20 mouse cellular contexts compared by ENCODE assay signal in genomic region chr3:137891089-137891488, GRCm38 (mm10). TPM values are rescaled to one million over a fixed set of nuclear protein-coding genes. Genes with fewer than 3 reads are reported as not detected.
A peak's percentile ranks its signal among the peaks of the same experiment; 100 is the strongest.
DNase-seq lines count a peak whose midpoint lies in the region; ATAC-seq and TF ChIP-seq lines count a peak whose summit lies in the region.
"Had no signal": no experiment of that assay in that cellular context is flagged by ENCODE, and none has a peak within 500 bp of the region (broad histone marks: within the 10 kb centered on the region; RNA-seq: fewer than 3 reads in every experiment).

No protein-coding gene starts in this region.

- H3K4me3 ChIP-seq in lung, postnatal 0 days (ENCODE audit: low read depth, low read length) = no peak overlapping the region
- H3K4me3 ChIP-seq in lung, adult 2 months (replicated peaks; ENCODE audit: extremely low read depth, low read depth, low read length) = no peak overlapping the region
- H3K4me3 ChIP-seq: embryonic facial prominence, embryonic 13.5 days; forebrain, embryonic 12.5 days; heart, embryonic 10.5 days; hindbrain, embryonic 13.5 days had no signal

- TF ChIP-seq EP300 in lung, postnatal 0 days (IDR thresholded peaks at IDR 0.05) = no peak

- H3K36me3 ChIP-seq in lung, postnatal 0 days (ENCODE audit: insufficient read depth, low read length) = peaks cover 4% of the 10 kb centered on the region

- peak; percentile 52 for ATAC-seq in lung, postnatal 0 days
- ATAC-seq: CD4-positive, CD25-positive, alpha-beta regulatory T cell, adult 4 months; forebrain, embryonic 16.5 days had no signal

- intact Hi-C loops in left cerebral cortex, postnatal 4 days (cut with DNase I) = no loop called here
- intact Hi-C loops in left cerebral cortex, postnatal 10 days (cut with DNase I) = no loop called here

- H3K9ac ChIP-seq in lung, postnatal 0 days (replicated peaks; ENCODE audit: low read depth) = no peak overlapping the region
- H3K9ac ChIP-seq: embryonic facial prominence, embryonic 13.5 days; forebrain, embryonic 12.5 days; hindbrain, embryonic 13.5 days had no signal

- H3K27me3 ChIP-seq in lung, postnatal 0 days (replicated peaks; ENCODE audit: insufficient read depth, low read length) = no peaks in the 10 kb centered on the region
- H3K27me3 ChIP-seq: embryonic facial prominence, embryonic 13.5 days; forebrain, embryonic 12.5 days; hindbrain, embryonic 13.5 days had no signal

- no peak for TF ChIP-seq POLR2A in lung, adult 2 months (IDR thresholded peaks at IDR 0.05; ENCODE audit: borderline replicate concordance, extremely low read depth, low read depth, low read length)

- no peaks in the 10 kb centered on the region for H3K9me3 ChIP-seq in lung, postnatal 0 days (ENCODE audit: low read length)
- H3K9me3 ChIP-seq: embryonic facial prominence, embryonic 13.5 days; forebrain, embryonic 12.5 days; heart, embryonic 10.5 days; hindbrain, embryonic 13.5 days had no signal

- TF ChIP-seq CTCF in lung, postnatal 0 days (IDR thresholded peaks at IDR 0.05) = no peak
- no peak for TF ChIP-seq CTCF in lung, adult 2 months (IDR thresholded peaks at IDR 0.05; ENCODE audit: insufficient read depth, low read length)

- H3K4me2 ChIP-seq in lung, postnatal 0 days (replicated peaks; ENCODE audit: low read depth, low read length) = no peak overlapping the region
- H3K4me2 ChIP-seq: embryonic facial prominence, embryonic 13.5 days; forebrain, embryonic 12.5 days; hindbrain, embryonic 13.5 days had no signal

- no peak overlapping the region for H3K27ac ChIP-seq in lung, postnatal 0 days (ENCODE audit: low read length)
- H3K27ac ChIP-seq: embryonic facial prominence, embryonic 13.5 days; forebrain, embryonic 12.5 days; heart, embryonic 10.5 days; hindbrain, embryonic 13.5 days had no signal

- peak; percentile 25 to 33 for DNase-seq in cerebellum, postnatal 10 days
- no peak for DNase-seq in cerebellum, adult 11 months
- DNase-seq in left cerebral cortex, postnatal 4 days = peak; percentile 21
- DNase-seq in left cerebral cortex, postnatal 10 days (ENCODE audit: extremely low spot score in 1 of 2, low spot score in 2 of 2) = no peak
- DNase-seq in lung, postnatal 0 days (ENCODE audit: low spot score) = peak; percentile 28
- DNase-seq in lung, adult 2 months = no peak
- DNase-seq in adrenal gland, postnatal 10 days = no peak
- DNase-seq: adrenal gland, adult 8-10 months; B cell, adult 2 months; cerebellum, adult 11-12 months; cerebellum, adult 9-10 months; cerebellum, postnatal 36 days; gastrocnemius, postnatal 10 days; heart, postnatal 4 days had no signal

- H3K4me1 ChIP-seq in lung, postnatal 0 days (ENCODE audit: insufficient read depth, low read depth, low read length) = no peaks in the 10 kb centered on the region
- no peaks in the 10 kb centered on the region; the same call in 1 of the 2 replicates for H3K4me1 ChIP-seq in lung, adult 2 months (ENCODE audit: control insufficient read depth, insufficient read depth, low read length)
- H3K4me1 ChIP-seq: embryonic facial prominence, embryonic 13.5 days; hindbrain, embryonic 13.5 days had no signal

- 53% methylated on average over 3 of the region's 3 CpGs for WGBS in lung, postnatal 0 days
- WGBS in lung, adult 2 months = 77% methylated on average over 3 of the region's 3 CpGs

RNA-seq across cellular contexts. Expression of gene Dnajb14, which starts 23.6 kb away (rescaled TPM):
- total RNA-seq in left cerebral cortex, postnatal 4 days (2021) = 10 to 100 TPM; 28.3 to 30.1 TPM
- 10 to 100 TPM; 39.1 to 41.5 TPM for total RNA-seq in left cerebral cortex, postnatal 10 days (2021)
- 10.0 and 12.4 TPM in 2 replicates for polyA plus RNA-seq in lung, postnatal 0 days (2015; fragmentation: Nextera tagmentation; extraction: Ambion mirVana)
- 3.7 and 6.1 TPM in 2 replicates for polyA plus RNA-seq in lung, adult 2 months (2012; rRNA removed)
- total RNA-seq in adrenal gland, postnatal 10 days (2021) = 10 to 100 TPM; 15.3 to 16.3 TPM

RNA-seq across cellular contexts. Expression of gene H2afz, which starts 26.8 kb away (rescaled TPM):
- 100 to 1,000 TPM; 187 to 226 TPM for total RNA-seq in left cerebral cortex, postnatal 4 days (2021)
- total RNA-seq in left cerebral cortex, postnatal 10 days (2021) = 100 to 1,000 TPM; 180 to 201 TPM
- polyA plus RNA-seq in lung, postnatal 0 days (2015; fragmentation: Nextera tagmentation; extraction: Ambion mirVana) = 577 and 614 TPM in 2 replicates
- polyA plus RNA-seq in lung, adult 2 months (2012; rRNA removed) = 400 and 437 TPM in 2 replicates
- total RNA-seq in adrenal gland, postnatal 10 days (2021) = 100 to 1,000 TPM; 246 to 278 TPM

RNA-seq across cellular contexts. Expression of gene Lamtor3, which starts 27.2 kb away (rescaled TPM):
- total RNA-seq in left cerebral cortex, postnatal 4 days (2021) = 10 to 100 TPM; 69.0 to 73.3 TPM
- 10 to 100 TPM; 66.2 to 68.8 TPM for total RNA-seq in left cerebral cortex, postnatal 10 days (2021)
- polyA plus RNA-seq in lung, postnatal 0 days (2015; fragmentation: Nextera tagmentation; extraction: Ambion mirVana) = 114 and 122 TPM in 2 replicates
- 19.6 and 31.7 TPM in 2 replicates for polyA plus RNA-seq in lung, adult 2 months (2012; rRNA removed)
- total RNA-seq in adrenal gland, postnatal 10 days (2021) = 10 to 100 TPM; 68.6 to 72.0 TPM

Comparison
In these comparisons a context has a peak if more than half of its experiments do, and no peak if none do; other contexts are left out.
1. DNase-seq: peak in cerebellum, postnatal 10 days (2 of 2), left cerebral cortex, postnatal 4 days (single experiment) and lung, postnatal 0 days (single experiment); none in cerebellum, adult 11 months (single experiment), left cerebral cortex, postnatal 10 days (0 of 2), lung, adult 2 months (single experiment) and adrenal gland, postnatal 10 days (single experiment).